Mouse (Mus musculus): ENCODE data around the gene Snx25.

DNA sequence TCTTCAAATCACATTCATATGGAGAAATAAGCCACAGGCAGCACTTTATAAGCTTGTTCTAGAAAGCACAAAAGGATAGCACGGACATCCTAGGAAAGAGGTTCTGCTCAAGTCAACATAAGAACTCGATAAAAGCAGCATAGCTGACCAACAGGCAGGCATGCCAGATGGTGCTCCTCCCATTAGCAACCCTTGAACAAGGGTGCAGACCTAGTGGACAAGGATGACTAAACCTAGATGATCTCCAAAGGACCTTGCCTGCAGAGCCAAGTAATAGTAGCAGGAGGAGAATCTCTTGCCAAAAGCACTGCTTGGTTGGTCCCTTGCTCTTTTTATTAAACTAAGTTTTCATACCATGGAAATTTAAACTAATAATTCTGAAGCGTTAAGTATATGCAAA, 32.8 kb downstream of the Snx25 start:
- no peak for TF ChIP-seq CTCF (IDR thresholded peaks at IDR 0.05; ENCODE audit: borderline replicate concordance, insufficient read depth, low read depth, low read length)
- no peak for TF ChIP-seq POLR2A (IDR thresholded peaks at IDR 0.05; ENCODE audit: borderline replicate concordance, insufficient read depth, low read length)
